Mouse (Mus musculus) forebrain, embryonic 13.5 days (tissue): ENCODE results near the gene Paxip1. TPM values are rescaled to one million over a fixed set of nuclear protein-coding genes. Genes with fewer than 3 reads are reported as not detected.

Experiments used
- ATAC-seq: fragments of 200-750 bp; cut with Nextera tagmentation; 2 replicates; pipeline ENCODE4 v1.8.0; 2017
- H3K27ac ChIP-seq: fragments of 300-500 bp; sonication (generic); 2 replicates; pipeline ENCODE4 v1.5.1; 2015; ENCODE audit warnings: inconsistent platforms, mild to moderate bottlenecking, moderate library complexity
- H3K27me3 ChIP-seq: fragments of 300-500 bp; sonication (generic); 2 replicates; pipeline ENCODE4 v1.6.1; 2015; ENCODE audit warnings: mild to moderate bottlenecking, inconsistent platforms
- H3K36me3 ChIP-seq: fragments of 300-500 bp; sonication (generic); 2 replicates; pipeline ENCODE4 v1.6.1; 2015; ENCODE audit warnings: mild to moderate bottlenecking, inconsistent platforms; ENCODE audit not compliant: poor library complexity, severe bottlenecking
- H3K4me1 ChIP-seq: fragments of 300-500 bp; sonication (generic); 2 replicates; pipeline ENCODE4 v1.6.1; 2015; ENCODE audit warnings: inconsistent platforms
- H3K4me2 ChIP-seq: fragments of 300-500 bp; sonication (generic); 2 replicates; pipeline ENCODE4 v1.6.1; 2015; ENCODE audit warnings: inconsistent platforms, mild to moderate bottlenecking, moderate library complexity
- H3K4me3 ChIP-seq: fragments of 300-500 bp; sonication (generic); 2 replicates; pipeline ENCODE4 v1.5.1; 2015; ENCODE audit warnings: mild to moderate bottlenecking, inconsistent platforms
- H3K9ac ChIP-seq: fragments of 300-500 bp; sonication (generic); 2 replicates; pipeline ENCODE4 v1.6.1; 2015; ENCODE audit warnings: mild to moderate bottlenecking, inconsistent platforms
- H3K9me3 ChIP-seq: fragments of 300-500 bp; sonication (generic); replicated peaks from 2 replicates; pipeline ENCODE4 v1.6.1; 2016; ENCODE audit warnings: inconsistent platforms
- WGBS: fragments of 180-500 bp; shearing (Covaris S2); methylation state at CpG from one replicate; pipeline ENCODE4 v1.1.7; 2015; 5-methylcytosine and 5-hydroxymethylcytosine counted together
- polyA plus RNA-seq: library from polyadenylated mRNA; unstranded; fragments of >200 nt; fragmentation: Nextera tagmentation; extraction: Ambion mirVana; gene quantifications from 2 replicates; pipeline ENCODE4 v1.2.1, GENCODE M21; 2015

Paxip1 gene
- polyA plus RNA-seq, 1 experiment from 2014 or later: 27.7 TPM

GRCm38 (mm10) chr5:27719311-27719710 is 72.2 kb downstream of the Paxip1 start:
- no peak overlapping the region for H3K4me2 ChIP-seq
- no peak overlapping the region for H3K9ac ChIP-seq
- H3K27ac ChIP-seq: no peak overlapping the region
- ATAC-seq: no peak
- no peaks in the 10 kb centered on the region for H3K9me3 ChIP-seq
- no peaks in the 10 kb centered on the region for H3K27me3 ChIP-seq
- H3K4me3 ChIP-seq: no peak overlapping the region
- H3K36me3 ChIP-seq: no peaks in the 10 kb centered on the region
- WGBS: 75% methylated on average over 2 of the region's 2 CpGs
- 0 out of 2 replicates have a peak, but pooled peaks cover 3% of the 10 kb centered on the region for H3K4me1 ChIP-seq

DNA sequence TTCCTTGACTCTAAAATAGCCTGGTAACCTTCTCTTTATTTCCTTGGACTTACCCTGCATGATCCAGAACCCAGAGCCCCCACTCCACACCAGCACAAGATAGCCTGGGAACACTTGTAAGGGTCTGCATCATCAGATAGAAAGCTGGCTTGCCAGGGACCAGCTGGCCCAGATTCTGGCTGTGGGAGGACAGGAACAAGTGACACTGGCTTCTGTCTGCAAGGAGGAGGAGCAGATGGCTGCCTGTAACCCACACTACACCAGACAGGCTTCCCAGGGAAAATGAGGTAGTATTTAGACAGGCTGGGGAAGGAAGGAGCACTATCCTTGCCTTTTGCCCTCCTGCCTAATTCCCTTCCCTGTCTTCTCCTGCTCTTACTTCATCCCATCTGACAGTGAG is 74.2 kb downstream of the Paxip1 start:
- H3K4me1 ChIP-seq: 0 out of 2 replicates have a peak, but pooled peaks cover 6% of the 10 kb centered on the region
- H3K4me3 ChIP-seq: no peak overlapping the region
- ATAC-seq: no peak
- H3K9ac ChIP-seq: no peak overlapping the region
- no peak overlapping the region for H3K27ac ChIP-seq
- no peaks in the 10 kb centered on the region for H3K27me3 ChIP-seq
- no peak overlapping the region for H3K4me2 ChIP-seq
- H3K9me3 ChIP-seq: no peaks in the 10 kb centered on the region
- H3K36me3 ChIP-seq: no peaks in the 10 kb centered on the region

GRCm38 (mm10) chr5:27716026-27716425 is 75.5 kb downstream of the Paxip1 start:
- Histone ChIP-seq H3K4me3 (no peak overlapping the region), H3K4me1 (peaks cover 15% of the 10 kb centered on the region; the same call in 1 of the 2 replicates), H3K36me3 (no peaks in the 10 kb centered on the region), H3K9me3 (no peaks in the 10 kb centered on the region), H3K4me2 (no peak overlapping the region), H3K27me3 (no peaks in the 10 kb centered on the region), H3K9ac (no peak overlapping the region), H3K27ac (no peak overlapping the region)
- ATAC-seq: no peak
- 86% methylated on average over 4 of the region's 4 CpGs for WGBS

DNA sequence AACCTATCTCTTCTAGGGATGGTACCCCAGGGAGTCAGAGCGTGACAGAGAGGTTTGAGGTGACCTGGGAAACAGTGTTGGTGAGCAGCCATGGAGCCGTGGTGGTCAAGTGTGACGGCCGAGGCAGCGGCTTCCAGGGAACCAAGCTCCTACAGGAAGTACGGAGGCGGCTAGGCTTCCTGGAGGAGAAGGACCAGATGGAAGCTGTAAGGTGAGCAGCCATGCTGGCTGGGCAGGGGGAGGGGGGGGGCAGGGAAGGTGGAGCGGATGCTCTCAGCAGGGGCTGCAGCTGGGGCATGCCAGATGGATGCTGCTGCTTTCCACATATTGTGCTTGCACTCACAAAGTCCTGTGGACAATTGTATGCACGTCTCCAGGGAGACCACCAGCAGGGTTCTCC is 77.1 kb downstream of the Paxip1 start:
- no peaks in the 10 kb centered on the region for H3K36me3 ChIP-seq
- no peaks in the 10 kb centered on the region for H3K9me3 ChIP-seq
- H3K27ac ChIP-seq: no peak overlapping the region
- H3K27me3 ChIP-seq: no peaks in the 10 kb centered on the region
- no peak overlapping the region for H3K9ac ChIP-seq
- no peak overlapping the region for H3K4me3 ChIP-seq
- no peak for ATAC-seq
- H3K4me2 ChIP-seq: no peak overlapping the region
- H3K4me1 ChIP-seq: peaks cover 18% of the 10 kb centered on the region; the same call in 1 of the 2 replicates
- WGBS: 71% methylated on average over 9 of the region's 9 CpGs

GRCm38 (mm10) chr5:27711461-27712192 is 79.9 kb downstream of the Paxip1 start:
- Histone ChIP-seq H3K27me3 (no peaks in the 10 kb centered on the region), H3K4me3 (no peak overlapping the region), H3K27ac (no peak overlapping the region; the same call in 1 of the 2 replicates), H3K9ac (no peak overlapping the region), H3K4me2 (no peak overlapping the region), H3K9me3 (no peaks in the 10 kb centered on the region), H3K36me3 (no peaks in the 10 kb centered on the region), H3K4me1 (peaks cover 18% of the 10 kb centered on the region; the same call in 1 of the 2 replicates)
- WGBS: 64% methylated on average over 8 of the region's 8 CpGs
- 0 out of 2 replicates have a peak, but pooled peaks have one; percentile 16 for ATAC-seq

- H3K4me3 ChIP-seq: no peak overlapping the region
- no peaks in the 10 kb centered on the region for H3K9me3 ChIP-seq
- no peak for ATAC-seq
- H3K27me3 ChIP-seq: no peaks in the 10 kb centered on the region
- no peaks in the 10 kb centered on the region for H3K36me3 ChIP-seq
- no peak overlapping the region for H3K27ac ChIP-seq
- no peak overlapping the region for H3K9ac ChIP-seq
- no peak overlapping the region for H3K4me2 ChIP-seq
- H3K4me1 ChIP-seq: peaks cover 13% of the 10 kb centered on the region; the same call in 1 of the 2 replicates
- 39% methylated on average over 6 of the region's 6 CpGs for WGBS
These were observed 83.3 kb downstream of the Paxip1 start for GRCm38 (mm10) chr5:27708209-27708608.

DNA sequence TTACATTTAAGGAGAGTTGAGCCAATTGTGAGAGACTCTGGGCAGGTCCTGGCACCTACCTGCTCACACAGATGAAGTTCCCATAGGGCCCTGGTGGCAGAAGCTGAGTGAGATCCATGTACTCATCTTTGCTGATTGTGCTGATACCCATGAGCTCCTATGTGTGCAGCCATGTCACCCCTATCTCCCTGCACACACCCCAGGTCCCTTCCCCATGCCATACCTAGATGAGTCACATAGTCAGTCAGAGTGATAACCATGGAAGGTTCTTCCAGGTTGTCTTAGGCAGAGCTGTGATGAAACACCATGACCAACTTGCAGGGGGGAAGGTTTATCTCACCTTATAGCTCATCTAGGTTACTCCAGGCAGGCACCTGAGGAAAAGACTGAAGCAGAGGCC is 84.2 kb downstream of the Paxip1 start:
- Histone ChIP-seq H3K27me3 (no peaks in the 10 kb centered on the region), H3K27ac (no peak overlapping the region)

DNA sequence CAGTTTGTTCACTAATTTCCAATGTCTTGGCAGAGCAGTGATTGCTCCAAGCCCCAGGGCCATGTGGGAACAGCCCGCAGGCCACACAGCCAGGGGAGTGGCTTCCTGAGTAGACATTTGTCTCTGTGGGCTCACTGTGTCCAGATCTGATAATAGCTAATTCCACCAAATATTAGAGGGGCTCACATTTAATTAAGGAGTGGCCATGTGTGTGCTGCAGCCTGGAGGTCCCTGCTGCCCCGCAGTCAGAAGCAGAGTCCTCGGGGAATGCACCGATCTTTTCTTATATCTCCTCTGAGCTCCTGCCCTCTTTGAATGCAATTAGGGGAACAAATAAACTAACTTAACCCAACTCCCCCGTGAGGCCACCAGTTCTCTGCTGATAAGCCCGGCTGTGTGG is 84.9 kb downstream of the Paxip1 start:
- peaks cover 8% of the 10 kb centered on the region; the same call in 1 of the 2 replicates for H3K4me1 ChIP-seq
- no peak overlapping the region for H3K9ac ChIP-seq
- no peak for ATAC-seq
- no peak overlapping the region for H3K4me3 ChIP-seq
- H3K9me3 ChIP-seq: no peaks in the 10 kb centered on the region
- no peak overlapping the region for H3K27ac ChIP-seq
- no peaks in the 10 kb centered on the region for H3K27me3 ChIP-seq
- WGBS: 56% methylated on average over 6 of the region's 6 CpGs
- H3K4me2 ChIP-seq: no peak overlapping the region
- no peaks in the 10 kb centered on the region for H3K36me3 ChIP-seq

More for the DNA sequence above, 84.2 kb downstream of the Paxip1 start:
- Histone ChIP-seq H3K9ac (no peak overlapping the region), H3K4me1 (peaks cover 13% of the 10 kb centered on the region; the same call in 1 of the 2 replicates), H3K36me3 (no peaks in the 10 kb centered on the region), H3K4me2 (no peak overlapping the region), H3K9me3 (no peaks in the 10 kb centered on the region), H3K4me3 (no peak overlapping the region)
- ATAC-seq: no peak

DNA sequence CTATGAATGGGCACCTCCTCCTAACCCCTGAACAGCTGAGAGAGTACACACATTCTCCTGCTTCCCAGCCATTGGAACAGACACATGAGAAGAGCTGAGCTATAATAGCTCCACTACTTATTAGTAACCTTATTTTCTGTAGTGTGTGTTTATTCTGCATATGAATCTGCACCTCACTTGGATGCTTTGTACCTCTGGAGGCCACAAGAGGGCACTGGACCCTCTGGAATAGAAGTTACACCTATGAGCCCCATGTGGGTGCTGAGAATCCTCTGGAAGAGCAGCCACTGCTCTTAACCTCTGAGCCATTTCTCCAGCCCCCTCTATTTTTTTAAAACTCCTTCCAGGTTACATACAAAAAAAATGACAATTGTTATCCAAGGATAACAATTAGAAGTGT is 86.5 kb downstream of the Paxip1 start:
- Histone ChIP-seq H3K36me3 (no peaks in the 10 kb centered on the region), H3K27ac (no peak overlapping the region), H3K4me1 (no peaks in the 10 kb centered on the region), H3K9me3 (no peaks in the 10 kb centered on the region), H3K4me3 (no peak overlapping the region), H3K4me2 (no peak overlapping the region), H3K27me3 (no peaks in the 10 kb centered on the region), H3K9ac (no peak overlapping the region)
- ATAC-seq: no peak

GRCm38 (mm10) chr5:27702482-27702881 is 89.0 kb downstream of the Paxip1 start:
- Histone ChIP-seq H3K4me1 (no peaks in the 10 kb centered on the region), H3K9ac (no peak overlapping the region; the same call in 1 of the 2 replicates), H3K4me3 (no peak overlapping the region), H3K9me3 (no peaks in the 10 kb centered on the region), H3K27ac (no peak overlapping the region), H3K4me2 (no peak overlapping the region), H3K27me3 (no peaks in the 10 kb centered on the region), H3K36me3 (no peaks in the 10 kb centered on the region)
- WGBS: 86% methylated on average over 6 of the region's 6 CpGs
- ATAC-seq: no peak

Other genes with a start within 250 kb of the Paxip1 start
- gene Htr5a, start 50.5 kb upstream of the Paxip1 start, polyA plus RNA-seq: 0.21 and 0.50 TPM in 2 replicates